Mouse (Mus musculus) embryonic facial prominence, embryonic 10.5 days (tissue): ENCODE measurements around the gene Cabp1. TPM values are rescaled to one million over a fixed set of nuclear protein-coding genes. Genes with fewer than 3 reads are reported as not detected.
A peak's percentile ranks its signal among the peaks of the same experiment; 100 is the strongest.

ENCODE experiments used
- DNase-seq: peaks from one replicate; pipeline ENCODE4 v3.0.0-alpha.2; 2017; ENCODE audit warnings: low spot score
- H3K27ac ChIP-seq: fragments of 300-500 bp; sonication (generic); replicated peaks from 2 replicates; pipeline ENCODE4 v1.5.1; 2016; ENCODE audit warnings: mild to moderate bottlenecking
- H3K27me3 ChIP-seq: fragments of 300-500 bp; sonication (generic); replicated peaks from 2 replicates; pipeline ENCODE4 v1.6.1; 2016; ENCODE audit warnings: low read depth, mild to moderate bottlenecking; ENCODE audit not compliant: poor library complexity, severe bottlenecking
- H3K36me3 ChIP-seq: fragments of 300-500 bp; sonication (generic); replicated peaks from 2 replicates; pipeline ENCODE4 v1.6.1; 2016; ENCODE audit warnings: mild to moderate bottlenecking, moderate library complexity
- H3K4me1 ChIP-seq: fragments of 300-500 bp; sonication (generic); 2 replicates; pipeline ENCODE4 v1.6.1; 2016
- H3K4me3 ChIP-seq: fragments of 300-500 bp; sonication (generic); 2 replicates; pipeline ENCODE4 v1.5.1; 2016; ENCODE audit warnings: mild to moderate bottlenecking, moderate library complexity
- H3K9me3 ChIP-seq: fragments of 300-500 bp; sonication (generic); 2 replicates; pipeline ENCODE4 v1.6.1; 2016; ENCODE audit warnings: mild to moderate bottlenecking
- WGBS: fragments of 180-500 bp; shearing (Covaris S2); methylation state at CpG from one replicate; pipeline ENCODE4 v1.1.7; 2016; 5-methylcytosine and 5-hydroxymethylcytosine counted together
- polyA plus RNA-seq: library from polyadenylated mRNA; unstranded; fragments of >200 nt; fragmentation: Nextera tagmentation; extraction: Ambion mirVana; gene quantifications from 2 replicates; pipeline ENCODE4 v1.2.1, GENCODE M21; 2016

Cabp1 gene
- polyA plus RNA-seq, 1 experiment from 2014 or later: 1.4 TPM

DNA sequence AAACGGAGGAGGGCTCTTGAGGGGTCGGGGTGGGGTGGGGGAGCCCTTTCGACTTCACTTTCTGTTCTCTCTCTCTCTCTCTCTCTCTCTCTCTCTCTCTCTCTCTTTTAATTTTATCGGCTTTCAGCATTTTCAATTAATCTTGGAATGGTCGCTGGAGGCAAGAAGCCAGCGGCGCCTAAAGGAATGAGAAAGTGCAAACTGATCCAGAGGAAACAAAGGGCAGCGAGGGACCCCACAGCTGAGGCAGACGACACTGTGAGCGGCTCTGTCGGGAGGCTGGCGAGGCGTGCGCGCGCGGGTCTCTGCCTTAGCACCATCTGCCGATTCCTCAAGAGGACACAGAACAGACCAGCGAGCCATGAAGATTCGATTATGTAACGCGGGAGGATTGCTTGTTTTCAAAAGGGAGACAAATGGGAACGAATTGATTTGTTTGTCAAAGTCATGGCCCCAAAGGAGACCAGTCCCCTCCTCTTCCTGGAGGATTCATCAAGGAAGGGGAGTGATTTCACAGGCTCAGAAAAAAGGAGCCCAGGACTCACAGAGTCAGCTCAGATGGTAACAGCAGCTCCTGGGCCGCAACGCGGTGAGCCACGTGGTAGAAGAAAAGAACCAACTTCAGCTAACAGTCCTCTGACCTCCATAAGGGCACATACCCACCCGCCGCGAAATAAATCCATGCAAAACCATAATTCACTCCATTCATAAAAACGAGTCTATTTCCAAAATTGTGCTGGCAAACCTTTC, 10.6 kb upstream of the Cabp1 start:
- Histone ChIP-seq H3K4me3 (peak overlapping the region; percentile 55), H3K36me3 (no peaks in the 10 kb centered on the region), H3K27me3 (peaks cover 44% of the 10 kb centered on the region), H3K9me3 (no peaks in the 10 kb centered on the region), H3K27ac (peak overlapping the region; percentile 82), H3K4me1 (peaks cover 26% of the 10 kb centered on the region)
- DNase-seq: peak; percentile 80
- WGBS: 4% methylated on average over 31 of the region's 31 CpGs

GRCm38 (mm10) chr5:115203735-115204561, 9.8 kb upstream of the Cabp1 start:
- WGBS: 13% methylated on average over 23 of the region's 23 CpGs
- Histone ChIP-seq H3K27me3 (peaks cover 44% of the 10 kb centered on the region), H3K27ac (peak overlapping the region; percentile 82), H3K9me3 (no peaks in the 10 kb centered on the region), H3K4me3 (peak overlapping the region; percentile 55), H3K4me1 (peaks cover 26% of the 10 kb centered on the region), H3K36me3 (no peaks in the 10 kb centered on the region)
- peak; percentile 50 for DNase-seq

GRCm38 (mm10) chr5:115194626-115195221, 543 bp upstream of the Cabp1 start:
- WGBS: 4% methylated on average over 12 of the region's 12 CpGs
- Histone ChIP-seq H3K4me1 (peaks cover 45% of the 10 kb centered on the region), H3K27ac (peak overlapping the region; percentile 75; the same call in 1 of the 2 replicates), H3K27me3 (peaks cover 77% of the 10 kb centered on the region), H3K4me3 (peak overlapping the region; percentile 79), H3K36me3 (no peaks in the 10 kb centered on the region), H3K9me3 (no peaks in the 10 kb centered on the region)
- DNase-seq: no peak

- no peaks in the 10 kb centered on the region for H3K36me3 ChIP-seq
- H3K4me3 ChIP-seq: peak overlapping the region; percentile 79
- H3K27me3 ChIP-seq: peaks cover 89% of the 10 kb centered on the region
- peak; percentile 69 for DNase-seq
- under 1% methylated on average over 34 of the region's 34 CpGs for WGBS
- peaks cover 49% of the 10 kb centered on the region for H3K4me1 ChIP-seq
- H3K9me3 ChIP-seq: no peaks in the 10 kb centered on the region
- H3K27ac ChIP-seq: peak overlapping the region; percentile 75
Measured at GRCm38 (mm10) chr5:115193226-115193625, 955 bp downstream of the Cabp1 start.

GRCm38 (mm10) chr5:115192828-115193195, 1.4 kb downstream of the Cabp1 start:
- H3K27ac ChIP-seq: no peak overlapping the region
- peaks cover 50% of the 10 kb centered on the region for H3K4me1 ChIP-seq
- no peaks in the 10 kb centered on the region for H3K9me3 ChIP-seq
- 9% methylated on average over 7 of the region's 7 CpGs for WGBS
- H3K36me3 ChIP-seq: no peaks in the 10 kb centered on the region
- H3K4me3 ChIP-seq: peak overlapping the region; percentile 79
- H3K27me3 ChIP-seq: peaks cover 94% of the 10 kb centered on the region
- peak; percentile 27 for DNase-seq

- peak; percentile 55 for DNase-seq
- peak overlapping the region; percentile 79 for H3K4me3 ChIP-seq
- 10% methylated on average over 29 of the region's 29 CpGs for WGBS
- no peak overlapping the region; the same call in 1 of the 2 replicates for H3K27ac ChIP-seq
- peaks cover 57% of the 10 kb centered on the region for H3K4me1 ChIP-seq
- H3K27me3 ChIP-seq: peaks cover 92% of the 10 kb centered on the region
- no peaks in the 10 kb centered on the region for H3K9me3 ChIP-seq
- H3K36me3 ChIP-seq: no peaks in the 10 kb centered on the region
Measured at GRCm38 (mm10) chr5:115191880-115192827, 2.0 kb downstream of the Cabp1 start.

- Histone ChIP-seq H3K4me3 (no peak overlapping the region), H3K4me1 (peaks cover 78% of the 10 kb centered on the region), H3K27ac (no peak overlapping the region), H3K36me3 (no peaks in the 10 kb centered on the region), H3K9me3 (no peaks in the 10 kb centered on the region), H3K27me3 (peaks cover 90% of the 10 kb centered on the region)
- no peak for DNase-seq
- 70% methylated on average over 12 of the region's 12 CpGs for WGBS
Measured at GRCm38 (mm10) chr5:115190081-115190480, 4.1 kb downstream of the Cabp1 start.

- Histone ChIP-seq H3K36me3 (no peaks in the 10 kb centered on the region), H3K9me3 (no peaks in the 10 kb centered on the region), H3K27me3 (peaks cover 83% of the 10 kb centered on the region), H3K27ac (no peak overlapping the region), H3K4me3 (no peak overlapping the region), H3K4me1 (peaks cover 79% of the 10 kb centered on the region)
- WGBS: 48% methylated on average over 5 of the region's 5 CpGs
- DNase-seq: peak; percentile 61
Measured at GRCm38 (mm10) chr5:115188824-115189223, 5.4 kb downstream of the Cabp1 start.

DNA sequence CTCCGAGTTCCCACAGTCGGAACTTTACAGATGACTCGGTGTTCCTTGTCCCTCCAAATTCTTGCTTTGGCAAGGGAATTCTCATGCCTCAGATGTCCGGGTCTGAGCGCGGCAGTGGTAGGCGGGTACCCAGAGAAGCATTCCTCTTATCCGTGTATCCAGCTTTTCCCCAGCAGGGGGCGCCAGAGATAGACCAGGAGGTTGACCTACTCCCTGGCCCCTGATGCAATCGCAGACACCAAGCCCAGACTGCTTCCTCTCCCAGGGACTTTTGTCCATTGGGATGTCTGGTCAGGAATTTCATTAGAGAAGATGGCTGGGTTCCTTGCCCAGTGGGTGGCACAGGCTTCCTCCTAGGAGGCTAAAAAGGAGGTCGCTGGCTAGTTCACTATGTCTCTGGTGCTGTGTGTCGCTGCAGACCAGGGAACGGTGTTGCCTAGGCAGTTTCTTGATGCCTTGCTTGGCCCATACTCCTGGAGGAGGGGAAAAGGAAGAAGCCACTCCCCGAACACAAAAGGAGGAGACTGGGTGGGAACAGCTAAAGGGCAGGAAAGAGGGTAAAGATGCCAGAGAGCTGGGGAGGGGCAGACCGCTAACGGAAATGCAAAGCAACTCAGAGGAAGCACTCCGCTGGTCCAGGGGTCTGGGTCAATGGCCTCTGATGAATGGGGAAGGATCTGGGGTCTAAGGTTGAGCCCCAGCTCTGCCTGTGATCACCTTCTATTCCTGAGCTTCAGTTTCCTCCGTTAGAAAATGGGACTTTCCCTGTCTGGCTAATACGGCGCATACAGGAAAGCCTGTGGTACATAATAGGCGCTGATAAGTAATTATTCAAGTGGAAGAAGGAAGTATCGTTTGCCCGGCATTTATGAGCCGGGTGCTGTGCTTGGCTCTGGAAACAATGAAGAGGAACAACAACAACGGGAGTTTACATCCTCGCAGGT, 6.7 kb downstream of the Cabp1 start:
- Histone ChIP-seq H3K36me3 (no peaks in the 10 kb centered on the region), H3K9me3 (no peaks in the 10 kb centered on the region), H3K27ac (peak overlapping the region; percentile 73), H3K27me3 (peaks cover 70% of the 10 kb centered on the region), H3K4me3 (peak overlapping the region; percentile 41), H3K4me1 (peaks cover 78% of the 10 kb centered on the region)
- DNase-seq: peak; percentile 95
- 15% methylated on average over 26 of the region's 26 CpGs for WGBS

DNA sequence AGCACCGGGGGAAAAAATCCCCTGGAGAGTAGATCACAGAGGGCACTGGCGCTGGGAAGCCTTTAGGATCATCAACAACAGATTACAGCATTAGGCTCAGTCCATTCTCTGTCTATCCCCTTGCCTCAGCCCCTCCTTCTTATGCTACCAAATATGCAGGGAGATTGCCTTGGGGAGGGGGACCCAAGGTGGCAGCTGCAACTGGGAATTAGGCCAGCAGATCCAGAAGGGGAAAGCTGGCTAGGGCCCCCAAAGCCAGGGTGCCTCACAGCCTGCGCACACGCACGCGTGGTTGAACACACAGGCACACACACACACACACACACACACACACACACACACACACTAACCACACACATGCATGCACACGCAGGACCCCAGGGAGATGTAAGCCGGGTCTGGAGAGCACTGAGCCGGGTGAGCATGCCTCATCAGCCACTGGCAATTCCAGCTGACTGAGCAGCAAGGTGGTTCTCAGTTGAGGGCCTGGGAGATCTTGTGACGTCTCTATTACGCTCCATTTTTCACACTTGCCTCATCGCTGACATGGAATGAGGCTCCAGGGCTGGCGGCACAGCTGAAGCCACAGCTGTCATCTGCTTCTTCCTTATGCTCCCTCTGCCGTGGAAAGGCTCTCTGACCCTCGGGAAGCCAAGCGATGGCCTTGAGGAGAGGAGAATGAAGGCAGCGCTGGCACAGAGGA, 7.7 kb downstream of the Cabp1 start:
- H3K9me3 ChIP-seq: no peaks in the 10 kb centered on the region

More for the DNA sequence above, 7.7 kb downstream of the Cabp1 start:
- 43% methylated on average over 17 of the region's 17 CpGs for WGBS
- H3K4me1 ChIP-seq: peaks cover 69% of the 10 kb centered on the region
- peak overlapping the region; percentile 41 for H3K4me3 ChIP-seq
- no peak for DNase-seq
- H3K27ac ChIP-seq: 0 out of 2 replicates have a peak overlapping the region, but pooled peaks have one; percentile 8
- H3K27me3 ChIP-seq: peaks cover 60% of the 10 kb centered on the region
- no peaks in the 10 kb centered on the region for H3K36me3 ChIP-seq
